In genomic region chr17:45594195-45594594, GRCm38 (mm10) we compare ENCODE assay signal across 8 mouse cellular contexts. TPM values are rescaled to one million over a fixed set of nuclear protein-coding genes. Genes with fewer than 3 reads are reported as not detected.
DNase-seq lines count a peak whose midpoint lies in the region; ATAC-seq and TF ChIP-seq lines count a peak whose summit lies in the region.

No protein-coding gene starts in this region.

- peaks cover 5% of the 10 kb centered on the region; the same call in 1 of the 2 replicates for H3K27me3 ChIP-seq in heart, embryonic 13.5 days (replicated peaks)
- H3K27me3 ChIP-seq in G1E (ENCODE audit: insufficient read depth, low read length) = no peaks in the 10 kb centered on the region
- no peaks in the 10 kb centered on the region for H3K27me3 ChIP-seq in heart, postnatal 0 days (ENCODE audit: control insufficient read depth, insufficient read depth, low read length)
- no peaks in the 10 kb centered on the region for H3K27me3 ChIP-seq in liver, embryonic 16.5 days (ENCODE audit: control insufficient read depth, insufficient read depth, low read depth, low read length)

- H3K36me3 ChIP-seq in heart, embryonic 13.5 days = peaks cover 11% of the 10 kb centered on the region
- H3K36me3 ChIP-seq in G1E (replicated peaks) = peaks cover 41% of the 10 kb centered on the region
- H3K36me3 ChIP-seq in heart, postnatal 0 days (replicated peaks; ENCODE audit: control insufficient read depth, insufficient read depth, low read length) = peaks cover 10% of the 10 kb centered on the region
- H3K36me3 ChIP-seq in liver, embryonic 16.5 days (ENCODE audit: control insufficient read depth, insufficient read depth) = peaks cover 15% of the 10 kb centered on the region

- H3K4me3 ChIP-seq in heart, embryonic 13.5 days = peak overlapping the region; percentile 69
- H3K4me3 ChIP-seq in G1E (ENCODE audit: low read depth, low read length) = peak overlapping the region; percentile 80
- peak overlapping the region; percentile 66 for H3K4me3 ChIP-seq in heart, postnatal 0 days (ENCODE audit: low read depth, low read length)
- peak overlapping the region; percentile 92 for H3K4me3 ChIP-seq in liver, embryonic 16.5 days (ENCODE audit: low read depth, low read length)

- H3K4me1 ChIP-seq in heart, embryonic 13.5 days = peaks cover 71% of the 10 kb centered on the region
- H3K4me1 ChIP-seq in G1E (ENCODE audit: insufficient read depth, low read depth, low read length) = peaks cover 93% of the 10 kb centered on the region
- H3K4me1 ChIP-seq in heart, postnatal 0 days (ENCODE audit: control insufficient read depth, insufficient read depth) = peaks cover 58% of the 10 kb centered on the region
- peaks cover 64% of the 10 kb centered on the region for H3K4me1 ChIP-seq in liver, embryonic 16.5 days (ENCODE audit: control insufficient read depth, low read depth, low read length)

- ATAC-seq in heart, embryonic 13.5 days (ENCODE audit: extremely low read depth, insufficient number of reproducible peaks, low FRiP score, low TSS enrichment) = no peak
- ATAC-seq in G1E (ENCODE audit: extremely low read depth, insufficient number of reproducible peaks, low FRiP score, poor library complexity, severe bottlenecking) = no peak
- no peak for ATAC-seq in heart, postnatal 0 days (ENCODE audit: insufficient read depth, low read depth)
- ATAC-seq in liver, embryonic 16.5 days (ENCODE audit: low read depth) = no peak

- no peaks in the 10 kb centered on the region for H3K9me3 ChIP-seq in heart, embryonic 13.5 days
- no peaks in the 10 kb centered on the region for H3K9me3 ChIP-seq in G1E (replicated peaks)
- no peaks in the 10 kb centered on the region for H3K9me3 ChIP-seq in heart, postnatal 0 days (replicated peaks; ENCODE audit: control insufficient read depth, low read length)
- H3K9me3 ChIP-seq in liver, embryonic 16.5 days (replicated peaks; ENCODE audit: control insufficient read depth, low read length) = no peaks in the 10 kb centered on the region

- no peak overlapping the region for H3K27ac ChIP-seq in heart, embryonic 13.5 days (replicated peaks)
- H3K27ac ChIP-seq in heart, postnatal 0 days (ENCODE audit: low read depth) = no peak overlapping the region
- peak overlapping the region; percentile 95 for H3K27ac ChIP-seq in liver, embryonic 16.5 days (ENCODE audit: low read length)

- no peak for DNase-seq in heart, adult 8-10 months (ENCODE audit: low spot score)
- no peak for DNase-seq in G1E (ENCODE audit: low spot score)
- DNase-seq in heart, postnatal 0 days (ENCODE audit: low spot score) = no peak
- no peak for DNase-seq in right cerebral cortex, postnatal 36 days (ENCODE audit: low spot score in 2 of 2)
- no peak for DNase-seq in frontal cortex, postnatal 14 days (ENCODE audit: low spot score in 2 of 2)
- DNase-seq in frontal cortex, adult 2 months (ENCODE audit: extremely low spot score in 1 of 2, low spot score in 1 of 2) = no peak

- TF ChIP-seq EP300 in heart, postnatal 0 days (IDR thresholded peaks at IDR 0.05; ENCODE audit: low read depth) = no peak

- peak overlapping the region; percentile 99 for H3K4me2 ChIP-seq in heart, embryonic 13.5 days
- peak overlapping the region; percentile 96 for H3K4me2 ChIP-seq in heart, postnatal 0 days (ENCODE audit: low read depth, low read length)
- peak overlapping the region; percentile 99 for H3K4me2 ChIP-seq in liver, embryonic 16.5 days (ENCODE audit: low read depth, low read length)

- peak overlapping the region; percentile 87 for H3K9ac ChIP-seq in heart, embryonic 13.5 days
- no peak overlapping the region; the same call in 1 of the 2 replicates for H3K9ac ChIP-seq in heart, postnatal 0 days (replicated peaks; ENCODE audit: low read depth, low read length)
- peak overlapping the region; percentile 91 for H3K9ac ChIP-seq in liver, embryonic 16.5 days (ENCODE audit: low read depth, low read length)

- no peak for TF ChIP-seq CTCF in G1E (IDR thresholded peaks at IDR 0.05; ENCODE audit: low read depth, low read length)
- TF ChIP-seq CTCF in heart, postnatal 0 days (IDR thresholded peaks at IDR 0.05; ENCODE audit: low read depth) = no peak

- 40% methylated on average over 8 of the region's 8 CpGs for WGBS in heart, embryonic 13.5 days
- WGBS in heart, postnatal 0 days = 58% methylated on average over 8 of the region's 8 CpGs
- WGBS in liver, embryonic 16.5 days (ENCODE audit: insufficient replicate concordance) = 20% methylated on average over 8 of the region's 8 CpGs

RNA-seq across cellular contexts. Expression of gene Slc29a1, which starts 5.2 kb away (rescaled TPM):
- polyA plus RNA-seq in heart, embryonic 13.5 days (2015; fragmentation: Nextera tagmentation; extraction: Ambion mirVana) = 68.8 and 83.6 TPM in 2 replicates
- total RNA-seq in heart, adult 8-10 months (2022) = 10 to 100 TPM; 58.9 to 70.8 (median 66.9) TPM
- total RNA-seq in G1E (2014; fragmentation: Nextera tagmentation) = 107 and 116 TPM in 2 replicates
- total RNA-seq in G1E (2017) = 93.5 and 118 TPM in 2 replicates
- 143 and 207 TPM in 2 replicates for polyA plus RNA-seq in G1E (2012)
- 236 and 368 TPM in 2 replicates for total RNA-seq in heart, postnatal 0 days (2014; rRNA removed; ENCODE audit: low replicate concordance)
- polyA plus RNA-seq in heart, postnatal 0 days (2015; fragmentation: Nextera tagmentation; extraction: Ambion mirVana) = 105 and 107 TPM in 2 replicates
- polyA plus RNA-seq in liver, embryonic 16.5 days (2015; fragmentation: Nextera tagmentation; extraction: Ambion mirVana) = 154 and 162 TPM in 2 replicates
- polyA plus RNA-seq in frontal cortex, adult 2 months (2012; rRNA removed) = 35.4 and 38.9 TPM in 2 replicates

RNA-seq across cellular contexts. Expression of gene Mymx, which starts 7.7 kb away (rescaled TPM):
- polyA plus RNA-seq in heart, embryonic 13.5 days (2015; fragmentation: Nextera tagmentation; extraction: Ambion mirVana) = 0.37 and 0.45 TPM in 2 replicates
- not detected for total RNA-seq in heart, adult 8-10 months (2022)
- not detected in 2 replicates for total RNA-seq in G1E (2014; fragmentation: Nextera tagmentation)
- total RNA-seq in G1E (2017) = not detected in 2 replicates
- not detected in 2 replicates for polyA plus RNA-seq in G1E (2012)
- total RNA-seq in heart, postnatal 0 days (2014; rRNA removed; ENCODE audit: low replicate concordance) = not detected in 2 replicates
- polyA plus RNA-seq in heart, postnatal 0 days (2015; fragmentation: Nextera tagmentation; extraction: Ambion mirVana) = not detected in 2 replicates
- polyA plus RNA-seq in liver, embryonic 16.5 days (2015; fragmentation: Nextera tagmentation; extraction: Ambion mirVana) = 0.30 and 0.35 TPM in 2 replicates
- not detected in 2 replicates for polyA plus RNA-seq in frontal cortex, adult 2 months (2012; rRNA removed)

RNA-seq across cellular contexts. Expression of gene Hsp90ab1, which starts 21.1 kb away (rescaled TPM):
- polyA plus RNA-seq in heart, embryonic 13.5 days (2015; fragmentation: Nextera tagmentation; extraction: Ambion mirVana) = 1,372 and 1,500 TPM in 2 replicates
- 1,000 to 10,000 TPM; 1,121 to 1,613 (median 1,357) TPM for total RNA-seq in heart, adult 8-10 months (2022)
- total RNA-seq in G1E (2014; fragmentation: Nextera tagmentation) (1,427 and 1,464 TPM in 2 replicates), G1E (2017) (1,152 and 1,547 TPM in 2 replicates)
- polyA plus RNA-seq in G1E (2012) = 681 and 1,104 TPM in 2 replicates
- 716 and 846 TPM in 2 replicates for total RNA-seq in heart, postnatal 0 days (2014; rRNA removed; ENCODE audit: low replicate concordance)
- polyA plus RNA-seq in heart, postnatal 0 days (2015; fragmentation: Nextera tagmentation; extraction: Ambion mirVana) = 756 and 767 TPM in 2 replicates
- polyA plus RNA-seq in liver, embryonic 16.5 days (2015; fragmentation: Nextera tagmentation; extraction: Ambion mirVana) = 564 and 565 TPM in 2 replicates
- 952 and 985 TPM in 2 replicates for polyA plus RNA-seq in frontal cortex, adult 2 months (2012; rRNA removed)

RNA-seq across cellular contexts. Expression of gene Slc35b2, which starts 30.5 kb away (rescaled TPM):
- 91.8 and 94.9 TPM in 2 replicates for polyA plus RNA-seq in heart, embryonic 13.5 days (2015; fragmentation: Nextera tagmentation; extraction: Ambion mirVana)
- total RNA-seq in heart, adult 8-10 months (2022) = 10 to 100 TPM; 23.1 to 27.9 (median 25.3) TPM
- total RNA-seq in G1E (2014; fragmentation: Nextera tagmentation) = 46.5 and 60.9 TPM in 2 replicates
- 65.9 and 77.1 TPM in 2 replicates for total RNA-seq in G1E (2017)
- polyA plus RNA-seq in G1E (2012) = 24.6 and 24.9 TPM in 2 replicates
- total RNA-seq in heart, postnatal 0 days (2014; rRNA removed; ENCODE audit: low replicate concordance) = 87.8 and 137 TPM in 2 replicates
- 64.8 and 68.3 TPM in 2 replicates for polyA plus RNA-seq in heart, postnatal 0 days (2015; fragmentation: Nextera tagmentation; extraction: Ambion mirVana)
- polyA plus RNA-seq in liver, embryonic 16.5 days (2015; fragmentation: Nextera tagmentation; extraction: Ambion mirVana) = 45.3 and 46.5 TPM in 2 replicates
- 57.3 and 59.5 TPM in 2 replicates for polyA plus RNA-seq in frontal cortex, adult 2 months (2012; rRNA removed)

RNA-seq across cellular contexts. Expression of gene Nfkbie, which starts 38.7 kb away (rescaled TPM):
- polyA plus RNA-seq in heart, embryonic 13.5 days (2015; fragmentation: Nextera tagmentation; extraction: Ambion mirVana) = 2.7 TPM in 2 replicates
- 1 to 10 TPM in 3 of 4 experiments, under 1 TPM in 1; 0.65 to 1.5 (median 1.3) TPM for total RNA-seq in heart, adult 8-10 months (2022)
- 5.1 and 5.9 TPM in 2 replicates for total RNA-seq in G1E (2014; fragmentation: Nextera tagmentation)
- total RNA-seq in G1E (2017) = 11.0 and 11.1 TPM in 2 replicates
- polyA plus RNA-seq in G1E (2012) = 8.6 and 9.2 TPM in 2 replicates
- 1.2 and 3.0 TPM in 2 replicates for total RNA-seq in heart, postnatal 0 days (2014; rRNA removed; ENCODE audit: low replicate concordance)
- 1.7 and 1.9 TPM in 2 replicates for polyA plus RNA-seq in heart, postnatal 0 days (2015; fragmentation: Nextera tagmentation; extraction: Ambion mirVana)
- polyA plus RNA-seq in liver, embryonic 16.5 days (2015; fragmentation: Nextera tagmentation; extraction: Ambion mirVana) = 1.8 TPM in 2 replicates
- 1.8 and 2.0 TPM in 2 replicates for polyA plus RNA-seq in frontal cortex, adult 2 months (2012; rRNA removed)
